Comparison of ENCODE assay signal across 8 mouse cellular contexts in the genomic region with DNA sequence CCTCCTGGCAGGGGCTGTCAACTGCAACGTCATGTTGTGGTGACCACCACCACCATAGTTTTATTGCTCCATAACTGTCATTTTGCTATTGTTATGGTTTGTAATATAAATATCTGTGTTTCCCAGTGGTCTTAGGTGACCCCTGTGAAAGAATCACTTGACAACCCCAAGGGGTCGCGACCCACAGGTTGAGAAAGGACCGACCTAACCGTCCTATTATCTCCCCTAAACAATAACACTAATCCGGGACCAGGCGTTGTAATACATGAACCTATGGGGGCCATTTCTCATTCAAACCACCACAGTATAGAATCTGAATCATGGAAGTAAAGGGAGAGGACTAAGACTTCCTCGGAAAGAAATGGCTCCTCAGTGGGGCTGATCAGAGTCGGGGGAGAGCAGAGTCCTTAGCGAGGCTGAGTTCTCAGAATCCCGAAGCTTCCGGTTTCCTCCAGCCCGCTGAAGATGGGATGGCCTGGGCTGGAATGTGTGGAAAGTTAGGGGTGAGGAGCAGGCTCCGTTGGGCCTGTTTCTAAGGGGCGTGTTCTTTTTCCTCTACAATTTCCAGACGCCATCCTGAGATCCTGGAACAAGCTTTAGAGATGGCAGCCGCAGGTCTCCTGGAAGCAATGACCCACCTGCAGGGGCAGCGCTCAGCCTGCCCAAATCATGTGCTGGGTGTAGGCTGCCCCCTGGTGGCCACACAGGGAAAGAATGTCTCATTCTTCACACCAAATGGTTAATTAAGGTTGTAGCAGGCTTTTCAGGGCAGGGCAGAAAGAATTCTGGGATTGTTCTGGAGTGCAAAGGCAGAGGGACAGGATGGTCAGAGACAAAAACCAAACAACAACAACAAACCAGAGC. TPM values are rescaled to one million over a fixed set of nuclear protein-coding genes. Genes with fewer than 3 reads are reported as not detected.
A peak's percentile ranks its signal among the peaks of the same experiment; 100 is the strongest.
DNase-seq lines count a peak whose midpoint lies in the region; ATAC-seq and TF ChIP-seq lines count a peak whose summit lies in the region.

No protein-coding gene starts in this region.

- DNase-seq in ZHBTc4 (ENCODE audit: low read depth, low spot score): peak; percentile 95
- DNase-seq in cerebellum, postnatal 25 days: peak; percentile 91 to 94
- peak; percentile 76 to 77 for DNase-seq in gastrocnemius, adult 8-10 months (ENCODE audit: low spot score in 2 of 2)
- peak; percentile 90 for DNase-seq in hindbrain, postnatal 0 days (ENCODE audit: low spot score)
- DNase-seq in left cerebral cortex, postnatal 10 days (ENCODE audit: extremely low spot score in 1 of 2, low spot score in 2 of 2): peak; percentile 65 to 88
- peak; percentile 58 to 65 for DNase-seq in right cerebral cortex, postnatal 36 days (ENCODE audit: low spot score in 2 of 2)

- 21% methylated on average over 18 of the region's 18 CpGs for WGBS in hindbrain, postnatal 0 days

- no peaks in the 10 kb centered on the region for H3K27me3 ChIP-seq in hindbrain, postnatal 0 days (ENCODE audit: insufficient read depth, low read length)

- peak overlapping the region; percentile 29; the same call in 1 of the 2 replicates for H3K27ac ChIP-seq in hindbrain, postnatal 0 days

- intact Hi-C loops in left cerebral cortex, postnatal 10 days (cut with DNase I): loop anchor here (2.0 kb wide), 1 partner anchor 84 kb away; no protein-coding TSS in a partner anchor

- H3K36me3 ChIP-seq in hindbrain, postnatal 0 days (ENCODE audit: insufficient read depth, low read length): peaks cover 10% of the 10 kb centered on the region; the same call in 1 of the 2 replicates

- peak; percentile 22; the same call in 1 of the 2 replicates for ATAC-seq in hindbrain, postnatal 0 days
- ATAC-seq in megakaryocyte progenitor cell, adult 5-6 weeks (replicated peaks; ENCODE audit: poor library complexity): peak; percentile 43
- ATAC-seq in activated CD4-positive, CD25-positive, alpha-beta regulatory T cell, adult 4 months: no peak

- H3K9me3 ChIP-seq in hindbrain, postnatal 0 days (ENCODE audit: low read length): no peaks in the 10 kb centered on the region

- peak; percentile 100 for TF ChIP-seq CTCF in hindbrain, postnatal 0 days (IDR thresholded peaks at IDR 0.05; ENCODE audit: low read depth)

- H3K4me1 ChIP-seq in hindbrain, postnatal 0 days (ENCODE audit: insufficient read depth, low read length): 0 out of 2 replicates have a peak, but pooled peaks cover 6% of the 10 kb centered on the region

- no peak overlapping the region; the same call in 1 of the 2 replicates for H3K9ac ChIP-seq in hindbrain, postnatal 0 days (replicated peaks; ENCODE audit: low read length)

- peak overlapping the region; percentile 51 for H3K4me2 ChIP-seq in hindbrain, postnatal 0 days (ENCODE audit: low read depth, low read length)

- peak overlapping the region; percentile 24 for H3K4me3 ChIP-seq in hindbrain, postnatal 0 days (ENCODE audit: low read length)

RNA-seq across cellular contexts. Expression of gene Naglu, which starts 3.0 kb away (rescaled TPM):
- total RNA-seq in gastrocnemius, adult 8-10 months (2022): 1 to 10 TPM; 2.9 to 4.8 (median 4.0) TPM
- total RNA-seq in hindbrain, postnatal 0 days (2014; rRNA removed): 23.1 and 23.8 TPM in 2 replicates
- 15.3 and 17.0 TPM in 2 replicates for polyA plus RNA-seq in hindbrain, postnatal 0 days (2015; fragmentation: Nextera tagmentation; extraction: Ambion mirVana)
- 10 to 100 TPM in 1 of 2 experiments, 1 to 10 TPM in 1; 9.4 to 10.2 TPM for total RNA-seq in left cerebral cortex, postnatal 10 days (2021)
- total RNA-seq in megakaryocyte progenitor cell, adult 5-6 weeks (2015): 6.0 and 8.4 TPM in 2 replicates
- 9.9 and 12.0 TPM in 2 replicates for total RNA-seq in megakaryocyte progenitor cell, adult 5-6 weeks (2017)
- polyA plus RNA-seq in activated CD4-positive, CD25-positive, alpha-beta regulatory T cell, adult 4 months (2017; shearing (Covaris generic)): 1 to 10 TPM; 6.8 to 9.0 TPM

RNA-seq across cellular contexts. Expression of gene Hsd17b1, which starts 11.4 kb away (rescaled TPM):
- under 1 TPM in 1 of 4 experiments, not detected in 3; 0.21 TPM for total RNA-seq in gastrocnemius, adult 8-10 months (2022)
- 0.16 and 0.22 TPM in 2 replicates for total RNA-seq in hindbrain, postnatal 0 days (2014; rRNA removed)
- not detected in 2 replicates for polyA plus RNA-seq in hindbrain, postnatal 0 days (2015; fragmentation: Nextera tagmentation; extraction: Ambion mirVana)
- under 1 TPM; 0.43 to 0.79 TPM for total RNA-seq in left cerebral cortex, postnatal 10 days (2021)
- 6.0 and 9.8 TPM in 2 replicates for total RNA-seq in megakaryocyte progenitor cell, adult 5-6 weeks (2015)
- 3.2 and 5.2 TPM in 2 replicates for total RNA-seq in megakaryocyte progenitor cell, adult 5-6 weeks (2017)
- polyA plus RNA-seq in activated CD4-positive, CD25-positive, alpha-beta regulatory T cell, adult 4 months (2017; shearing (Covaris generic)): not detected

RNA-seq across cellular contexts. Expression of gene Coasy, which starts 15.6 kb away (rescaled TPM):
- 10 to 100 TPM in 1 of 4 experiments, 1 to 10 TPM in 3; 7.2 to 11.0 (median 8.5) TPM for total RNA-seq in gastrocnemius, adult 8-10 months (2022)
- 45.7 and 53.2 TPM in 2 replicates for total RNA-seq in hindbrain, postnatal 0 days (2014; rRNA removed)
- polyA plus RNA-seq in hindbrain, postnatal 0 days (2015; fragmentation: Nextera tagmentation; extraction: Ambion mirVana): 34.5 and 35.1 TPM in 2 replicates
- 10 to 100 TPM; 32.3 to 32.4 TPM for total RNA-seq in left cerebral cortex, postnatal 10 days (2021)
- total RNA-seq in megakaryocyte progenitor cell, adult 5-6 weeks (2015): 19.8 and 28.1 TPM in 2 replicates
- 28.0 and 31.7 TPM in 2 replicates for total RNA-seq in megakaryocyte progenitor cell, adult 5-6 weeks (2017)
- 10 to 100 TPM; 17.9 to 22.1 TPM for polyA plus RNA-seq in activated CD4-positive, CD25-positive, alpha-beta regulatory T cell, adult 4 months (2017; shearing (Covaris generic))

RNA-seq across cellular contexts. Expression of gene Mlx, which starts 20.3 kb away (rescaled TPM):
- total RNA-seq in gastrocnemius, adult 8-10 months (2022): 10 to 100 TPM in 2 of 4 experiments, 1 to 10 TPM in 2; 8.0 to 12.3 (median 9.4) TPM
- total RNA-seq in hindbrain, postnatal 0 days (2014; rRNA removed): 42.2 and 75.2 TPM in 2 replicates
- 58.3 and 61.0 TPM in 2 replicates for polyA plus RNA-seq in hindbrain, postnatal 0 days (2015; fragmentation: Nextera tagmentation; extraction: Ambion mirVana)
- 10 to 100 TPM; 52.8 to 55.8 TPM for total RNA-seq in left cerebral cortex, postnatal 10 days (2021)
- total RNA-seq in megakaryocyte progenitor cell, adult 5-6 weeks (2015): 76.4 and 83.6 TPM in 2 replicates
- total RNA-seq in megakaryocyte progenitor cell, adult 5-6 weeks (2017): 84.7 and 90.0 TPM in 2 replicates
- polyA plus RNA-seq in activated CD4-positive, CD25-positive, alpha-beta regulatory T cell, adult 4 months (2017; shearing (Covaris generic)): 10 to 100 TPM; 51.8 to 71.5 TPM

RNA-seq across cellular contexts. Expression of gene Psmc3ip, which starts 28.5 kb away (rescaled TPM):
- total RNA-seq in gastrocnemius, adult 8-10 months (2022): 1 to 10 TPM; 1.3 to 1.5 (median 1.4) TPM
- 2.9 and 5.5 TPM in 2 replicates for total RNA-seq in hindbrain, postnatal 0 days (2014; rRNA removed)
- 16.3 and 17.5 TPM in 2 replicates for polyA plus RNA-seq in hindbrain, postnatal 0 days (2015; fragmentation: Nextera tagmentation; extraction: Ambion mirVana)
- total RNA-seq in left cerebral cortex, postnatal 10 days (2021): 1 to 10 TPM; 4.4 to 4.8 TPM
- total RNA-seq in megakaryocyte progenitor cell, adult 5-6 weeks (2015): 32.7 and 40.2 TPM in 2 replicates
- total RNA-seq in megakaryocyte progenitor cell, adult 5-6 weeks (2017): 58.6 and 67.8 TPM in 2 replicates
- polyA plus RNA-seq in activated CD4-positive, CD25-positive, alpha-beta regulatory T cell, adult 4 months (2017; shearing (Covaris generic)): 10 to 100 TPM; 12.3 to 13.4 TPM
